Mouse (Mus musculus): ENCODE measurements at regions not wholly inside any gene's neighbourhood (a gene's known extent, or its start where the extent isn't known, plus 50 kb on each side); places are given as distances from the start of the nearest gene placed in this dataset.

DNA sequence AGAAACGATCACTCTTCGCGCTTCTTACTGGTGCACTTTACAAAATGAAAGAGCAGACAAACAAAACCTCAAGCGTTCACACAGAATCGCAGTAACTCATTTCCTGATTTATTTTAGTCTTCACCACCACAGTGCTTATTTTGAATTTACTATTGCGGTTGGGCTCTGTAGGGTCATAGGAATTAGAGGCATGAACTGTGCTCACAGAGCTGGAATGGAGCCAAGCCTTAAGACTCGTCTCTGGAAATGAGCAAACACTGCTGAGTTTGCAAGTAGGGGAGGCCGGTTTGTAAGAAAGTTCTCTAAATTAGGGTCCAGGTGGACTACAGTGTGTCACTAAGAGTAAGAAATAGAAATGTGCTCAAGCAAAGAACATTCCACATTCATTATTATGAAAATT is 289.2 kb upstream of the Gjb5 start:
- DNase-seq (ENCODE audit: extremely low spot score in 1 of 2, low spot score in 1 of 2): no peak

DNA sequence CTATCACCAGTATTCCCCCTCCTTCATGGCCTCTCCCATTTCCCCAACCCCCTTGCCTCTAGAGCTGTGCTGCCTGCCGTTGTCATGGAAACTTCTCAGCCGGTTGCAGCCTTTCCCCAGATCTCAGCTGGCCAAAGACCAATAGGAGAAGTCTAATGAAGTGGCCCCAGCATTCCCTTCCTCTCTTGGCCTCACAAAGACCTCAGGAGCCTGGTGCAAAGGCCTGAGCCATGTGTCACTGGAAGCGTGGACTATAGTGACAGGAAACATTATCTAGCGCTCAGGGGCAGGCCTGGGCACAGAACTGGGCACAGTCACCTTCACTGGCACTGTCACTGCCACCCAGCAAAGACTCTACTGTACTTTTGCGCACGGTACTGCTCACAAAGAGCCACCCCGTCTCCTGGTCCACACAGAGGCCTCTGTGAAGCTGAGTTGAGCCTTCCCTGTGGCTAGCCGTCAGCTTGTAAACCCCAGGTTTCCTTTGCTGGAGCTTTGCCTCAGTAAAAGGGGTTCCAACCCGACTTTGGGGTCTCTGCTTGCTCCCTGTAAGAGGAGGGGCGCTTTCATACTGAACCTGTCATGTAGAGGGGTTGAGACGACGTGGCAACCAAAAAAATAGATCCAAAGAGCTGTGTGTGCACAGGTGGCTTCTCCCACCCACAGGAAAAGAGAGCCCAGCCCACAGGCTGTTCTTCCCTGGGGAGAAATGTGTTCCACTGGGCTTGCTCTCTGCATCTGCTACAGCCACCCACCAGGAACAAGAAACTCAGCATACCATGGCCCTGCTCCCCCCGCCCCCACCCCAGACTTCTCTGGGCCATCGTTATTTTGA is 282.5 kb upstream of the Gjb5 start:
- DNase-seq (ENCODE audit: extremely low spot score in 1 of 2, low spot score in 1 of 2): peak; percentile 61 to 70

DNA sequence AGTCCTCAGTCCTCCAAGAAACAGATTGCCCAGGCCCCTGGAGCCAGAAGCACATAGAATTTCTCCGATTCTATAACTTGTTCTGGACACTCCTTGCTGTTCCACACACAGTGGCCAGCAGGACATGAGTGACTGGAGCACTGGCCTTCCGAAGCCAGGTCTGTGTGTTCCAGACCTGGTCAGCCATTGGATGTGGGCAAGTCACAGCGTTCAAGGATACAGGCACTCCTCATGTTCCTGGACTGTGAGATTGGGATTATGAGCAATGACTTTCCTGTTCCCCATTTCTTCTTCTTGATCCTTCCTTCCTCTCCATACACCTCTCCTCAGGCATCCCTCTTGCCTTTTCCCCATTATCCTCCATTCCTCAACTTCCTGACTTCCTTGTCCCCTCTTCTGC is 281.8 kb upstream of the Gjb5 start:
- no peak for DNase-seq (ENCODE audit: extremely low spot score in 1 of 2, low spot score in 1 of 2)

DNA sequence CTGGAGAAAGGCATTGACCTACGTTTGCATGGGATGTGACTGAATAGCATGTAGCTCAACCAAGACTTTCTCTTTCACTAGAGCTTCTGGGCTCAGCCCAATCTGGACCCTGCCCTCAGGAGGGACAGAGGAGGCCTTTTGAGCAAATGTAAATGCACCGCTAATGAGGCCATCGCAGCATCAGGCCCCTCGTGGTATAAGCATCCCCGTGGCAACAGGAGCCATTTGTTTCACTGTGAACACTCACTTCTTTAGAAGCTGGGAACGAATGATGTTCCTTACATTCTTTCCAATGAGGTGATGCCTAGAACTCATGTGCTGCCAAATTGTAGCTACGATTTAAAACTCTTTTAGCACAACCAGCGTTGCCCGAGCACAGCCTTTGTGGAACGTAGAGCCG is 279.0 kb upstream of the Gjb5 start:
- DNase-seq (ENCODE audit: extremely low spot score in 1 of 2, low spot score in 1 of 2): no peak

DNA sequence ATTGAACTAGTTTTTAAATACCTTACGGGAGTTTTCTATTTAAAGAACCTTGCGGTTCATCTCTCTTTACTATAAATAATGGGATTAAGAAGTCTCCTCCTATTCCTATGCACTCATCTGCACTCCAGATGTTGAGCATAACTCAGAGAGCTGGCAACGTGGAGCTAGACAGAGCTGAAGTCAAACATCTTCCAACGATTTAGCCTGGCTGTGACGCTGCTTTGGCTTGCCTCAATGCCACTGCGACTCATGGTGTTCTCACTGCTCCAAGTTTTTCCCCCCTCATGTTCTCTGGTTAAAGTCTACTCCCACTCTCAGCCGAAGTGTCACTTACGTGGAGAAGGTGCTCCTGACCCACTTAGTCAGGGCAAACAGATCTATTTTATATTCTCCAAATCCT is 277.3 kb upstream of the Gjb5 start:
- DNase-seq (ENCODE audit: extremely low spot score in 1 of 2, low spot score in 1 of 2): no peak

DNA sequence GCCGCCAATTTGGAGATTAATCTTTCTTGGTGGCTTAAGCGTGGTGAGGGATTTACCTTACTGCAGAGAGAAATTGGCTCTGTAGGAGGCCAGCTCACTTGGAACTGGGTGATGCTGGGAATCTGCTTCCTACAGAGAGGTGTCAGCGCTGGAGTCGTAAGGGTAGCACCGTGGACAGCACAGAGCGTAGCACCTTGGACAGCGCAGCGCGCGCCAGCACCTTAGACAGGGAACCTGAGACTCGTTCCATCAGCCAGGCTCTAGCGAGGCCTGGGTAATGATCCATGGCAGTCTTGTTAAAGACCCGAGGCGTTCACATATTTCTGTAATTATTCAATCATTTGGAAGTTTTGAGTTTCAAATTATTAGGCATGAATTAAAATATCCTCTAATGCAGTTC is 261.9 kb upstream of the Gjb5 start:
- DNase-seq (ENCODE audit: extremely low spot score in 1 of 2, low spot score in 1 of 2): no peak

DNA sequence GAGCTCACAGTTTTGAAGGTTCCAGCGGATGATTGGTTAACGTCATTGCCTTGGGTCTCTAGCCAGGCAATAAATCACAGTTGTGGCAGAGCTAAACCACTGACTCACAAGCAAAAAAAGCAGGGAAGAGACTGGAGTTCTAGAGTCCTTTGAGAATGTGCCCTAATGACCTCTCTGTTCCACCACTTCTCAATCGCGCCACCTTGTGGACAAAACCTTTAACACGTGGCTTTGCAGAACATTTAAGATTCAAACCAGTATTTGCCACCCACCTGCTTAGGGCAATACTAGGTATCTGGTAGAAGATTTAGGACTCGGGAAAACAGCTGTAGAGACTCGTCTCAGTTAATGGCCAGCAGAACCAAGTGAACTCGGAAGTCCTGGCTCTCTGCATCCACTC is 254.8 kb upstream of the Gjb5 start:
- DNase-seq (ENCODE audit: extremely low spot score in 1 of 2, low spot score in 1 of 2): peak in 1 of 2 experiments; percentile 64

DNA sequence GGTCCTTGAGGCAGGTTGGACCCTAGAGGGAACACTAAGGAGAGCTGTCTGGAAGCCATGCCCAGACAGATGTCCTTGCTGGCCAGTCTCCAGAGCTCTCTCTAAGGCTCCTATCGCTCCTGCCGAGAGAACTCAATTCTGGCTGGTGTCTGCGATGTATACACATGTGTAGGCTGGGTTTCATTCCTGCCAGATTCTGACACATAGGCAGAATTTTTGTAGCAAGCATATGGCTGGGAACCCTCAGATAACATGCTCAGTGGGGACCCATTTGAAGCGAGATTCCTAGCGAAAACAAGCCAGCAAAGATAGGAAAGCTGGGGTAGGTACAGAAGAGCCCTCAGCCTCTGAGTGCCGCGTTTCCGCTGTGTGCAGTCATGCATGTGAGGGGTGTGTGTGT is 242.9 kb upstream of the Gjb5 start:
- peak; percentile 85 for DNase-seq (ENCODE audit: extremely low spot score in 1 of 2, low spot score in 1 of 2)

DNA sequence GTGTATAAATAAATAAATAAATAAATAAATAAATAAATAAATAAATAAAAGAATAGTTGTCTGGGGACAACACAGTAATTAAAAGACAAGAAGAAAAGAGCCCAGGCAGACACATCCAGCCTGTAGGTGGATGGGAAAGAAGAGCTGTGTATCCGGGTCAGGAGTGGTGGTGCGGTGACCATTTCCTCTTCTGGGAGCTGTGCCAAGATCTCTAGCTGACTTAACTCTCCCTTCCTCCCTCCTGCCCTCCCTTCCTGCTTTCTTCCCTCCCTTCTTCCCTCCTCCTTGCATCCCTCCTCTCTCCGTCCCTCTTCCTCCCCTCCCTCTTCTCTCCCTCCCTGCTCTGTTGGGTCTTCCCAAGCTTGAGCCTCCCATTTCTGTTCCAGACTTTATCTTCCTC is 240.6 kb upstream of the Gjb5 start:
- DNase-seq (ENCODE audit: extremely low spot score in 1 of 2, low spot score in 1 of 2): no peak

DNA sequence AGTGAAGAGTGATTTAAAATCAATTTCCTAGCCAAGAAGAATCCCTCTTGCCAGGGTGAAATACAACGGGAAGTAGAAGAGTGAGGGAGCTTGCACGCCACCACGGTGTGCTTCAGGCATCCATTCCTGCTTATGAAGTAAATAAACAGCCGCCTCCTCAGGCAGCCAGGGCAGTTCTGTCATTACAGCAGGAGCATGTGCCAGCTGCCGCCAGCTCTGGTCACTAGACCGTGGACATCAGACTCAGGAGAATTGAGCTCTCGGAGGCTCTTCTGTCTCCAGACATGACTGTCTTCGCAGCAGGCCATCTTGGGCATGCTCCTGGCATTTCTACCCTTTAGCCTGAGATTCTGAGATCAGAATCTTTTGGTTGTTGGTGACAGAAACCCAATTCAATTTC is 236.1 kb upstream of the Gjb5 start:
- DNase-seq (ENCODE audit: extremely low spot score in 1 of 2, low spot score in 1 of 2): no peak

DNA sequence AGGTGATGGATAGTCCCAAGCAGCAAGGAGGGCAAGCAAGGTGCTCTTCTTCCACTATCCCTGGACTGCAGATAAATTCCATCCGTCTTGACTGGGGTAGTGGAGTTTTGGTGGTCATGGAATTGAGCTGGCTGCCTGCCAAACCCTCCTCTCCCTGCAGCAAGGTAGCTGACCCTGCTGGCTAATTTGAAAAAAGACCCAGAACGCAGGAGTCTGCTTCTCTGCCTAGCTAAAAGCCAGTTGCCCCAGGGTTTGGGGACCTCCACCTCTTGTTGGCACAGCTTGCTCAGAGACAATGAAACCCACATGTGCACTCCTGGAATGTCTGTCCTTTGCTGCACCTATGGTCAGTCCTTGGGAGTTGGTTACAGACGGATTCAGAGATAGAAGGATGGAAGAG is 233.6 kb upstream of the Gjb5 start:
- DNase-seq (ENCODE audit: extremely low spot score in 1 of 2, low spot score in 1 of 2): no peak

DNA sequence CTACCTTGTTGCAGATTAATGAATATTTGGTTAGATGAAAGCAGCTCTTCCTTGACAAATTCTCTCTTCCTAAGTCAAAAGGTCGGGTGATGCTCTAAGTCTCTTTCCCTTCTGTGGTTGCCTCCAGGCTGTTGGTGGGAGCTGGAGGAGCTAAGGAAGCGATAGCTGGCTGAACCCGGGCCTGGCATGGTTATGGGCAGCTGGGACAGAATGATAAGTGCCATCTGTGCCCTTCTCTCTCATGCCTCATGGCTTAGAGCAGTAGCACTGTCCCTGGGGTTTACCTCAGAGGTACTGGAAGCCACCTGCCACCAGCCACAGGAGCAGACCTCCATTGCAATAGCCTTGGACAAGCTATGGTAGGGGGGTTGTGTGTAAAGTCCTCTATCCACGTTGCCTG is 228.8 kb upstream of the Gjb5 start:
- DNase-seq (ENCODE audit: extremely low spot score in 1 of 2, low spot score in 1 of 2): no peak

DNA sequence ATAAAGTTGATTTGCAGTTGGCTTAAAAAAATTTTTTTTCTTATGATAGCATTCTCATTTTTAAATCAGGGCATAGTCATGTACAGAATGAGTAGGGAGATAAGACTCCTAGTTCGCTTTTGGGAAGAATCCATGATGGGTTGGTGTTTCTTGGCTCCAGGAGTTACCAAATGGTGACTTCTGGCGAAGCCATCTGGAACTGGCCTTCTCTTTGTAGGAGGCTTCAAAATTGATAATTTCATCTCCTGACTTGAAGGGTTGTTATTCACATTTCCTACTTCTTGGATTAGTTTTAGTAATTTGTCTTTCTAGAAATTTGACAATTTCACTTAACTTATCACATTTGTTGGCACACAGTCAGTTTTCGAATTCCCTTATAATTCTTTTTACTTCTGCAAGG is 218.5 kb upstream of the Gjb5 start:
- peak; percentile 35 to 73 for DNase-seq (ENCODE audit: extremely low spot score in 1 of 2, low spot score in 1 of 2)

DNA sequence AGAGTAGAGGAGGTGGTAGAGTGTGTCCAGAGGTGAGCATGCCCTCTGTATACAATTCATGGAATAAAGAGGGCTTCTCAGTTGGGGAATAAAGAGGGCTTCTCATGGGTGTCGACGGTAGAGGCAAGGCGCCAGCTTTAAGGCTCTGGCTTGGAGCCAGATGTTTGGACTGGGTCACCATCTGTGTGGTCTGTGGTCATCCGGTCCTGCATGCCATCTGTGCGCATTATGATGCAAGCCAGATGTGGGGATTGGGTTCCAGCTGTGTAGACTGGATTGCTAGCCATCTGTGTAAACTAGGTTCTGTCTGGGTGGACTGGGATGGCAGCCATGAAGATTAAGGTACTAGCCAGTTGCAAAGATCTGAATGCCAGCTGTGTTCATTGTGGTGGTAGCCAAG is 204.6 kb upstream of the Gjb5 start:
- no peak for DNase-seq (ENCODE audit: extremely low spot score in 1 of 2, low spot score in 1 of 2)

DNA sequence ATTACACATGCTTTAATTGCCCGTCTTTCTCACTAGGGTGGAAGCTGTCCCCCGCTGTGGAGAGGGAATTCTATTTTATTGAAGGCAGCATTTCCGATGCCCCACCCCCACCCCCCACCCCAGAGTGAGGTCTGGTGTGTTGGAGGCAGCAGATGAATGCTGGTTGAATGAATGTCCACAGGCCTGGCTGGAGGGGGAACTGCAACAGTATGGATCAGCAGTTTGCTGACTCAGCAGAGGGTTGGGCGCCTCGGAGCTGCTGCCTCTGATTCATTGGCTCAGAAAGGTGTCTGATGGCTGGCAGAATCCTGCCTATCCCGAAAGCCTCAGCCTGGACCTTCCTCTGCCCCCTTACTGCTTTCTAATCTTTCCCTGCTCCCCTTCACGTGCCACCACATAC is 200.6 kb upstream of the Gjb5 start:
- DNase-seq (ENCODE audit: extremely low spot score in 1 of 2, low spot score in 1 of 2): no peak

DNA sequence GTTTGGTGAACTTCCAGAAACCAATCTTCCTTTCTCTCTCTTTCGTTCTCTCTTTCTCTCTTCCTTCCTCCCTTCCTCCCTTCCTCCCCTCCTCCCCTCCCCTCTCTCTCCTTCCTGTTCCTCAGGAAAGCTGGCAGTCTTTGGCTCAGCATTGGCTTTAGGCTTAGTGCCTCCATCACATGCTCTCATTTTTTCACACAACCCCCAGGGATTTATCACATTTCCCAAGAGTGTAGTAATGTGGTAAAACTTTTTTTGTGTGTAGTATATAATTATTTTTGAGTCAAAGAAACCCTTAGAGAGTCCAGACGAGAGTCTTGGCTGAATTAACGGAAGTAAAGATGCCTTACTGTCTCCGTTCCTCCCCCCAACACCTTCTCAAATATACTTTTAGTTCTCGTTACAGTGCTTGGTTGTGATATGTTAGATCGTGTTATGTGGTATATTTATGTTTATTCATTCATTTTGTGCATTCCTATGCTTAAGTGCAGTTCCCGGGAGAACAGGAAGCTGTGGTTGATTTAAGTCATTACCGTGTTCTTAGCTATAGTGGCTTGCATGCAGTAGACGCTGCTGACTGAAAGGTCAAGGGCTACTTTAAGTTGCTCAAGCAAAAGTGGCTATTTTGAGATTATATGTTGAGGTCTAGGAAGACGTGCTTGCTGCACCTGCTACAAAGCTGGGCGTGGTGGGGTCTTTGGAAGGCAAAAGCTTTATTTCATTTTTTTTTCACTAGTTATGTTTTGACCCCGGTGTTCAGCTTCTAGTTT is 194.7 kb upstream of the Gjb5 start:
- DNase-seq (ENCODE audit: extremely low spot score in 1 of 2, low spot score in 1 of 2): peak in 1 of 2 experiments; percentile 45

DNA sequence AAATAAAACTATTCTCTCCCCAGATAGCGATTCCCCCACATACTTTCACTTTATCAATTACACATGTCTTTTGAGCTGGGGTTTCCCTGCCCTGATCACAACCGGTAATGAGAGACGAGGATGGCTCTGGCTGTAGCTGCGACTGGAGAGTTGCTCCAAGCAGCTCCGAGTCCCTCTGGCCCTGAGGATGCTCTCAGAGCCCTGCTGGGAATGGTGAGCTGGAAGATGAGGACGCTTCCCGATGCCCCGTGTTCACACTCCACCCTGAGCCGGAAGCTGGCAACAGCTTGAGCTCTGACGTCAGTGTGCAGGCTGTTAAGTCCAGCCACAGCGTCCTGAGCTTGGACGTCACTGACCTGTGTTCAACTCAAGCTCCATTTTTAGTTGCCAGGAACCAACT is 191.6 kb upstream of the Gjb5 start:
- no peak for DNase-seq (ENCODE audit: extremely low spot score in 1 of 2, low spot score in 1 of 2)

DNA sequence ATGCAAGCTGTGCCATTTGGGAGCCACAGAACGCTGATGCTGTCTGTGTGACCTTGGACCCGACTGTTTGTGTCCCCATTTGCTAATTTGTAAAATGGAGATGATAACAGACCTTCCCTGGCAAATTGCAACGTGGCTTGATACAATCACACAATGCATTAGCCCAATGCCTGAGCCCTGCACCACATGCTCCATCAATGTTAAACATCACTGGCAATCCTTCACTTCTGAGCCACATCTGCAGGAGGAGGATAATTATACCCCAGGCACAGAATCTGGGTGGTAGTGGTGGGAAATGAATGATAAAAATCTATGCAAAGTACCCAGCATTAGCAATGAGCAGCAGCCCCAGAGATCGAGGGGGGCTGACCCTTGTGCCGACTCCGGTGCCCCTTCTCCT is 191.0 kb upstream of the Gjb5 start:
- no peak for DNase-seq (ENCODE audit: extremely low spot score in 1 of 2, low spot score in 1 of 2)

DNA sequence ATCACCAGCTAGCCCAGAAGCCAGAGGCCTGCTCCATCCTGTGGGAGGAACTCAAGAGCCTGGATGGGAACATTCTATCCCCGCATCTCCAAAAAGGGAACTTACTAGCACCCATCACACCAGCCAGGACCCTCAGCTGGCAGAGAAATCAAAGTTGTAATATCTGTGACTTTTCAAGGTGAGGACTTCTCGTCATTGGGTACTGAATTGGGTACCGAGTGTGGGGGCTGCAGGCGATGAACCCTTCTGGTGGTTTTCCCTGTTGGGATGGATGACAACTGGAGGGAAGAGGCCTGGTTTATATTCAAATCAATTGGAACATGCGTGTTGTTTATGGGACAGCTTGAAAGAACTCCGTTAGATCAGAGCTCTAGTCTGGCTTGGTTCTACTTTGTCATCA is 187.1 kb upstream of the Gjb5 start:
- no peak for DNase-seq (ENCODE audit: extremely low spot score in 1 of 2, low spot score in 1 of 2)

DNA sequence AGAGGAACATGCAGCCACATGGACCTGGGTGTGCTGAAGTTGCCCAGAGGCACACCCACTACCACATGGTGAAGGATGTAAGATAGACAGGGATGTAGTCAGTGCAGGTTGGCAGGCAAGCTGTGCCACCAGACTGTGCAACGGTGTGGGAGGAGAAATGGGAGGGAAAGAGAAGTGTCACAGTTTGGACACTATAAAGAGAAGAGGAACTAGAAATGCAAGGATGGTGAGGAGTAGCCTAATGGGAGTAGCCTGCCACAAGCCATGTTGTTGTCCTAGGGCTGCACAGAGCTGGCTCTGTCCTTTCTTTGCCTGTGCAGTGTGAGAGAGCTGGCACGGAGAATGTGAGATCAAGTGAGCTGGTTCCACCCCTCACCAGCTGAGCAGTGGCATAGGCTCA is 185.3 kb upstream of the Gjb5 start:
- peak; percentile 48 to 50 for DNase-seq (ENCODE audit: extremely low spot score in 1 of 2, low spot score in 1 of 2)

DNA sequence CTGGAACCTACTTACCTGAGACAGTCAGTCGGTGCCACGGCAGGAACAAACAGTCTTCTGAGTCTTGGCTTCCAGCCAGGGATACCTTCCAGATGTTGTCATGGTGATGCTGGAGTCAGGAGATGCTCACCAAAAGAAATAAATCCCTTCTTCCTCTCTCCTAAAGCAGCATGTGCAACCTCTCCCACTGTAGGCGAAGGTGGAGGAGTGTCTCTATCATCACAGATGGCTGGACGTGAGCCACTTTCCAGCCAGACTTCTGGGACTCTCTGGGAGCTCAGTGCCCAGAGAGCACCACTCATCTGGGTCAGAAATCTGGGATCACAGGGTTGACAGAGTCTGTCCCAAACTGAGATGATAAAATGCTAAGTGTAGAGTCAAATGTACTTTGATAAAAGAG is 184.8 kb upstream of the Gjb5 start:
- peak in 1 of 2 experiments; percentile 46 for DNase-seq (ENCODE audit: extremely low spot score in 1 of 2, low spot score in 1 of 2)

DNA sequence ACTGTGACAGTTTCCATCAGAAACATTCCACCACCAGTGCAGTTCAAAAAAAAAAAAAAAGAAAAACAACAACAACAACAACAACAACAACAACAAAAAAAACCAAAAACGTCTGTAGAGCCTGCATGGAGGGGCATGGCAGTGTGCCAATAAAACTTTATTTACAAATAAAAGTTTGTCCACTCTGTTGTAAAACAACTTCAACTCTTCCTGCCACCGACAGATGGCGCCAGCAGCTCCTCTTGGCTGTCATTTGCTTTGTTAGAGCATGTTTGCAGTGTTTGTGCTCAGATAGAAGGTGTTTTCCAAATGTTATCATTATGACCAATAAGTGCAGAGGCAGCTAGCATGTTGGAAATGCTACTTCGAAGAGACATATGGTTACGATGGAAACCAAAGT is 179.0 kb upstream of the Gjb5 start:
- peak in 1 of 2 experiments; percentile 49 for DNase-seq (ENCODE audit: extremely low spot score in 1 of 2, low spot score in 1 of 2)

All from frontal cortex, adult 2 months (tissue).